Mouse (Mus musculus) kidney, postnatal 36 days (tissue): Measurements from ENCODE around the gene Gpi1.
A peak's percentile ranks its signal among the peaks of the same experiment; 100 is the strongest.
"Not testable (repeated sequence)": the region's sequence is repeated elsewhere in the genome, so short reads cannot be mapped to it uniquely, and the experiment has no call there.

ENCODE experiments used
- DNase-seq, 2 experiments: peaks; one replicate each; pipeline ENCODE4 v3.0.0; 2021 to 2022; ENCODE audit warnings: mixed read lengths in 2 of 2

The Gpi1 gene

DNA sequence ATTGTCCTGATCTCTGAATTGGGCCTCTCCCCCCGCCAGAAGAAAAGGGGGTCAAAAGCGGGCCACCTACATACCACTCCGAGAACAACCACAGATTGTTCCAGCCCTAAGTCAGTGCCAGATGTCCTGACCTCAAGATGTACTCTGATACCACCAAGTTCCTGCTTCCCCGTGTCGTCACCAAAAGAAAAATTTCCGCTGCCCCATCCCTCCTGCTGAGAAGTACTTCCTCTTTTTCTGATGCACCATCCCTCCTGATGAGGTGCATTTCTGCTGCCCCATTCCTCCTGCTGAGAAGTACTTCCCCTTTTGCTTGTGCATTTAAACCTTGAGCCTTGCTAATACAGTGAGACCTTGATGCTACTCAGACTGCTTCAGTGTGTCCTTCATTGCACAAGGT is 53.9 kb downstream of the Gpi1 start:
- DNase-seq = not testable (repeated sequence)

DNA sequence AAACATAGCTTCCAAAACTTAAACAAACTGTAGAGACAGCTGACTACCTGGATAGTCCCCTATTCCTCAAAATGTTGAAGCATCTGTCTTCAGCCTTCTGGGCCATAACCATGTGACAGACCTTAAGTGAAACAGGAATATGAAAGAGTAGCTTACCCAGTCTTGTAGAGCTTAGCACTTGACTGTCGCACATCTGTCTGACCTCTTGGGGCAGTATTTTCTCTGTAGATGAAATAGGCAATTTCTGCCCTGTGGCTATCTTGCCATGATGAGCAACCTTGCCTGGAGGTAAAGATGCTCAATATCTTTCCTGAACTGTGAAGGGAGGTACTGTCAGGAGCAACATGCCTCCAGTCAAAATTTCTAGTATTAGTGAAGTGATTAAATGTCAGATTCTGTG is 57.9 kb downstream of the Gpi1 start:
- DNase-seq = no peak

DNA sequence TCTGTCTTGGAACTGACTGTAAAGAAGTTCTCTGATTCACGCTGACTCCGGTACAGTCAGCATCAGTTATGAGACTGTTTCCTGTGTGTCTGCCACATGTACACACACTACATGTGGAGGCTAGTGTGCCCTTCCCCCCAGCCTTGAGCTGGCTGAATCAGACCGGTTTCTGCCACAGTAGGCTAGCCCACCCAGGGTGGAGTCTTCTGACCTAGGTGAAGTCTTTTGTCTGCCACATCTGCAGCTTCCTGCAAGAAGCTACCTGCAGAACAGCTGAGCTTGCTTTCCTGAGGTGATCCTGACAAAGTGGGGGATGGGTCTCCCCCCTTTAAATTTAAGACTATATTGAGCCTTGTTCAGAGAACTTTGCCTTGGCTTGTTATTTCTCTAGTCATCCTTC is 60.7 kb downstream of the Gpi1 start, which contains the start of gene Uba2:
TSS of gene Uba2 (minus strand) at position 146 of the 400 bp plus-strand sequence.
- no peak for DNase-seq

DNA sequence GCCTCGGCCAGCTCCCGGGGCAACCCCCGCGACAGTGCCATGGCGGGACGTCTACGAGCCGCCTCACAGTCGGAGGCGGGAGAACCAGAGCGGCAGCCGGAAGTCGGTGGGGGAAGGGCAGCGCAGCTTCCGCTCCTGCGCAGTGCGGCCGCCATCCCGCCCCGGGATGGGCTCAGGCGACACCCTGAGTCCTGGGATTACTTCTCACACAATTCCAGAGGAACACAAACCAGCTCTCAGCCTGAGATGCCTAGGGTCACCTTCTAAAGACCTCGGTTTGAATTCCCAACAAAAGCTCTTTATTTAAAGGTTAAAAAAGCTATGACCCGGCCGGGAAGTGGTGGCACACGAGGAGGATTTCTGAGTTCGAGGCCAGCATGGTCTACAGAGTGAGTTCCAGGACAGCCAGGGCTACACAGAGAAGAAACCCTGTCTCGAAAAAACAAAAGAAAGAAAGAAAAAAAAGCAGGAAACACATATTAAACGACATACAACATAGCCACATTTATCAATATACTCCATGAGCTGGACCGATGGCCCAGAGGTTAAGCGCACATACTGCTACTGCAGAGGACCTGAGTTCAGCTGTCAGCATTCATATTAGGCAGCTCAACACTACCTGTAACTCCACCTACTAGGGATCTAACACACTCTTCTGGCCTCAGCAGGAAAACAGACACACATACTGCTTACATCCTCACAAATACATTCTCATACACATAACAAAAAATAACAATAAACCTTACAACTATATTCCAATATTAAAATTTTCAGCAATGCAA is 61.5 kb downstream of the Gpi1 start:
- peak; percentile 92 to 96 for DNase-seq

DNA sequence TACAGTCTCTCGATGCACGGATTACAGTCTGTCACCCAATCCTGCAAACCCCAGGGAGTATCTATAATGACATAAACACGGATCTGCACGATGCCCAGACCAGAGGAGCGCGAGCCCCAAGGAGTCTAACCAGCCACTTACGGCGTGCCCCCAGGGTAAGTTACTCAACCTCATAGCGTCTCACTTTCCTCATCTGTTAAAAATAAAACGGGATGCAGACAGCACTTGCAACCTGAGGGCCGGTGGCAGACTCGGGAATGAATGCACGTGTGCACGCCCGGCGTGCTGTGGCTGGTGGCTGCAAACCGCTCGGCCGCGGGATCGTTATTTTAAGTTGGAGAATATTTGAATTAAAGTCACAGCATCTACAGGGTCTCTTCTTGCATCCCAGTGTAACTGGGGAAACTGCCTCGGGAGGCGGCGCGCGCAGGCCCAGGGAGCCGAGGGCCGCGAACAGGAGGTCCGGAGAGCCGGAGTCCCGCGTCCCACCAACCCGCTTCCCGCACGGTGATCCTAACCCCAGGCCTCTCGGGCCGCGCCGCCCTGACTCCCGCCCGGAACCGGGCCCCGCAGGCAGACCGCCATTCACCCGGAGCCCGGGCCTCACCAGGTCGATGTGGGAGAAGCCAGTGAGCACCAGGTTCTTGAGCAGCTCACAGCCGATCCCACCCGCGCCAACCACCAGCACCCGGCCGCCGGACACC is 62.2 kb downstream of the Gpi1 start:
- peak in 1 of 2 experiments; percentile 24 for DNase-seq

DNA sequence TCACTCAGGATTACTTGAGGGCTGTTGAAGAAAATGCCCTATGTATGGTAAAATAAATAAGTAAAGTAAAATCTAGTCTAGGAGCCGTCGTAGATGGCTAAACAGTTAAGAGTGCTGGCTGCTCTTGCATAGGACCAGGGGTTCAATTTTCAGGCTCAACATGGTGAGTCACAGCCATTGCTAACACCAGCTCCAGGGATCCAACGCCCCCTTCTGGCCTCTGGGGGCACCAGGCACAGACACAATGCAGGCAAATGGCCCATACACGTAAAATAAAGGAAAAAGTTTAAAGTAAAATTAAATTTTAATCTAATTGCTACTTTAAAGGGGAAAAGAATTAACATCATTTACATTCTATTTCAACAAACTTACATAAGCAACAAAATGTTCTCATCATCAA is 63.3 kb downstream of the Gpi1 start:
- DNase-seq = peak; percentile 13 to 50

DNA sequence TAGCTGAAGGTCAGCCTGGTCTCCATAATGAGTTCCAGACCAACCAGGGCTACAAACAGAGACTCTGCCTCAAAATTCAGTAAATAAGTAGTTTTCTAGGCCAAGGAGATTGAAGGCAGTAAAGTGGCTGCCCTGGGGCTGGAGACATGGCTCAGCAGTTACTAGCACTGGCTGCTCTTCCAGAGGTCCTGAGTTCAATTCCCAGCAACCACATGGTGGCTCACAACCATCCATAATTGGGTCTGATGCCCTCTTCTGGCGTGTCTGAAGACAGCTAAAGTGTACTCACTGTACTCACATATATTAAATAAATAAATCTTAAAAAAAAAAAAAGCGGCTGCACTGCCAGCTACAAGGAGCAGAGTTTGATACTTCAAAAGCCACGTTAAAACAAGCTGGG is 64.1 kb downstream of the Gpi1 start:
- no peak for DNase-seq

DNA sequence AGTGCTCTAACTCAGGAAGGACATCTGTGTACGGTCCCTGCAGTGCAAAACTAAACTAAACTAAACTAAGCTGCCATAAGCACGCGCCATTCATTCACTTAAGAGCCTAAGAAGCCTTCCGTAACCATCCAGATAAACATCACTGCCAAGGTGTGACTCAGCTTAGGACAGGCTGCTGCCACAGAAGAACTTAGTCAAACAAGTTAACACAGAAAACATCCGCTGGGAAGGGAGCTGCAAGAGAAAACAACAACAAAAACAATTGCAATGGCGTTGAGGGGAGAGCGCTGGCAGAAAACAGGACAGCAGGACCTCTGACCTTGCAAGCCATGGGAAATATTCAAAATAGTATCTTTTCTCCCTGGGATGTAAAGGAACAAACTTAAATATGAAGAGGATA is 65.5 kb downstream of the Gpi1 start:
- no peak for DNase-seq

DNA sequence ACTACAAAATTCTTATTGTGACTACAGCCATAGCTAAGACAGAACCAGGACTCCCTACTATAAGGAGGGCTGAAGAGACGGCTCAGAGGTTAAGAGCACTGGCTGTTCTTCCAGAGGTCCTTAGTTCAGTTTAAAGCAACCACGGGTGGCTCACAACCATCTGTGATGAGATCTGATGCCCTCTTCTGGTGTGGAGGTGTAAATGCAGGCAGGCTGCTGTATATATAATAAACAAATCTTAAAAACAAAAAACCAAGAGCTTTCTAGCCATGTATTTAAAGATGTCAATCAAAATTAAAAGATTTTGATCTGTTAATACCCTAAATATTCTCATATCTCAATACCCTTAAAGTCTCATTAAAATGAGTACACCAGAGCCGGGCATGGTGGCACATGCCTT is 71.0 kb downstream of the Gpi1 start:
- DNase-seq = no peak

DNA sequence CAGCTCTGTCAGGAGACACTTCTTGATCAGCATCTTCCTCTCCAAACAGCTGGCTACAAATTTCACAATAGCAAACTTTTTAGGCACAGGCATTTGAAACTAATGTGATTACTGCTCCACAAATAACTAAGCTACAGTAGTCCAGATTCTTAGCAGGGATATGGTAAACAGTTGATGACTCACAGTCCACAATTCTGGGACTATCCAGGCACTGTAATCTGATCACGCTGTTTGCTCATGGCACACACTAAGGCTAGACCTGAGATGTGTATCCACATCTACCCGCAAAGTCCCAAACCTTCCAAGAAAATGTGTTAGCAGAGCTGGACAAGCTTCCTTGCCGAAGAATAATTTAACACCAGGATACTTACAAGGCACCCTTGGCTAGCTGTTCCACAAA is 72.1 kb downstream of the Gpi1 start:
- DNase-seq = no peak
